Mouse (Mus musculus) large intestine, adult 2 months (tissue): ENCODE measurements around the gene Gm44503. TPM values are rescaled to one million over a fixed set of nuclear protein-coding genes. Genes with fewer than 3 reads are reported as not detected.

Source experiments
- polyA plus RNA-seq: library from polyadenylated mRNA; depleted of rRNA; stranded (reverse); fragments of >200 nt; gene quantifications from 2 replicates; pipeline ENCODE4 v1.2.3, GENCODE M21; 2012; rRNA removed

Gene Gm44503
- polyA plus RNA-seq, 1 experiment: not detected

Other genes with a start within 250 kb of the Gm44503 start
- 0.03 and 0.20 TPM in 2 replicates for gene Prtg, start 152.0 kb upstream of the Gm44503 start, polyA plus RNA-seq
- 0.23 and 0.24 TPM in 2 replicates for gene Pygo1, start 33.2 kb upstream of the Gm44503 start, polyA plus RNA-seq
- gene Dyx1c1, start 67 bp upstream of the Gm44503 start, polyA plus RNA-seq: 0.08 and 0.12 TPM in 2 replicates
- 5.7 and 7.2 TPM in 2 replicates for gene Ccpg1os, start 26.5 kb downstream of the Gm44503 start, polyA plus RNA-seq
- 5.8 and 6.6 TPM in 2 replicates for gene Ccpg1, start 26.6 kb downstream of the Gm44503 start, polyA plus RNA-seq
- 5.8 and 8.9 TPM in 2 replicates for gene Pigb, start 81.5 kb downstream of the Gm44503 start, polyA plus RNA-seq
- 9.4 TPM in 2 replicates for gene Rab27a, start 86.0 kb downstream of the Gm44503 start, polyA plus RNA-seq
- gene Khdc3, start 143.0 kb downstream of the Gm44503 start, polyA plus RNA-seq: 0.10 and 0.15 TPM in 2 replicates
- not detected in 2 replicates for gene Gm20509, start 143.6 kb downstream of the Gm44503 start, polyA plus RNA-seq
- gene Rsl24d1, start 154.6 kb downstream of the Gm44503 start, polyA plus RNA-seq: 16.6 and 20.9 TPM in 2 replicates